Mouse (Mus musculus) common myeloid progenitor, adult 5-6 weeks (primary cell): ENCODE measurements at regions not wholly inside any gene's neighbourhood (a gene's known extent, or its start where the extent isn't known, plus 50 kb on each side); places are given as distances from the start of the nearest gene placed in this dataset.

ENCODE experiments used
- ATAC-seq: replicated peaks from 2 replicates; pipeline ENCODE4 v1.8.0; 2016; ENCODE audit warnings: low read depth, mild to moderate bottlenecking, moderate TSS enrichment, inconsistent platforms; ENCODE audit not compliant: poor library complexity, severe bottlenecking

DNA sequence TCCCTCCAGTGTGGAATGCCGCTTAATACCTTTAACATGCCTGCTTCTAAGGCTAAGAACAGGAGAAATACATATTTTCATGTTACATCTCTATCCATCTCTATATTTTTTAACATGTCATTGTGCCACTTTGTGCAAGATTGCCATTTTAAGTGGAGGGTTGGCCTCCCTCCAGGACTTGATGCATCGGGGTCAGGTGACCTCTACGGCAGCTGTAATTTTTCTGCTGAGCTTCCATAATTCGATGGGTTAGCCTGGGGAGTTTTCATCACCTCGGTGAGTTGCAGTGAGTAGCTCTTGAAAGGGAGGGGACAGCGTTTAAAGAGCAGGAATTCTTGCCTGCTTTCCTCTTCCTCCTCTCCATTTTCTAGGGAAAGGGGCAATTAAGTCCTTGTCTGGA is 203.6 kb downstream of the Rpl10-ps3 start:
- ATAC-seq, result no peak

DNA sequence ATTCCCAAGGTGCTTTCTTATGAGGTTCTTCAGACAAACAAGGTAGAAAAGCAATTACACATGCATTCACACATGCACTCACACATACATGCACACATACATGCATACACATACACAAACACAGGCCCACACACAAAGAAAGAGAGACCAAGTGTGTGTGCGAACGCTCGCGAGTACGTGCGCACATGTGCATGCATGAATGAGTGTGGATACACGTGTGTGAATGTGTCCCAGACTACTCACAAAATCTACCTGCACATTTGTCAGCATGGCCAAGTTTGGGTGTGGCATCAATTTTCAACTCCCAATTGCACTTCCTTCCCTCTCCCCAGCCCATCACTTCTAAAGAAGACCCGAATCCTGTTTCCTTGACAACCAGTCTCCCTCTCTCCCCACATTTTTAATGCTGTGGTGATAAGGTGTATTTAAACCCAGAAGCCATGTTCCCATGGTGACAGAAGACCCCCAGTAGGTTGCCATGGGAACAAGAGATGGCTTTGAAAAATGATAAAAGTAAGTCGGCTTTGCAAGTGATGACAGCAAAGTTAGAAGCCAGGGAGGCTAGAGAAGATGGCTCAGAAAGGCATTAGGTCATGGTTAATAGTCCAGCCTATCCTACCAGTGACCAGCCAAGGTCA is 206.3 kb downstream of the Rpl10-ps3 start:
- ATAC-seq, result no peak

DNA sequence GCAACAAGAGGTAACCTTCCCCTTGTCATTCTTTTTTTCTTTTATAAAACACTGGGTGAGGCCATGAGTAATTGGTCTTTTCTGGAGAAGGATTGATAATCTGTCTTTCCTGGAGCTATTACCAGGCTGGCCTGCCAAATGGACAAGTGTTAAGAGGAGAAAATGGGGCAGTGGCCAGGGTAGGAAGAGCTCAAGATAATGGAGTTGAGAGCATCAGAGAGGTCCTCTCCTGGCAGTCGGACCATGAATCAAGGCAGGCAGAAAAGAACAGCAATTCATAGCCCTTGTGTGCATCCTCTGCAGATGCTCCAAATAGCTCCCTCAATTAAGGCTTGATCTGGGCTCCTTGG is 208.2 kb downstream of the Rpl10-ps3 start:
- ATAC-seq, result no peak

DNA sequence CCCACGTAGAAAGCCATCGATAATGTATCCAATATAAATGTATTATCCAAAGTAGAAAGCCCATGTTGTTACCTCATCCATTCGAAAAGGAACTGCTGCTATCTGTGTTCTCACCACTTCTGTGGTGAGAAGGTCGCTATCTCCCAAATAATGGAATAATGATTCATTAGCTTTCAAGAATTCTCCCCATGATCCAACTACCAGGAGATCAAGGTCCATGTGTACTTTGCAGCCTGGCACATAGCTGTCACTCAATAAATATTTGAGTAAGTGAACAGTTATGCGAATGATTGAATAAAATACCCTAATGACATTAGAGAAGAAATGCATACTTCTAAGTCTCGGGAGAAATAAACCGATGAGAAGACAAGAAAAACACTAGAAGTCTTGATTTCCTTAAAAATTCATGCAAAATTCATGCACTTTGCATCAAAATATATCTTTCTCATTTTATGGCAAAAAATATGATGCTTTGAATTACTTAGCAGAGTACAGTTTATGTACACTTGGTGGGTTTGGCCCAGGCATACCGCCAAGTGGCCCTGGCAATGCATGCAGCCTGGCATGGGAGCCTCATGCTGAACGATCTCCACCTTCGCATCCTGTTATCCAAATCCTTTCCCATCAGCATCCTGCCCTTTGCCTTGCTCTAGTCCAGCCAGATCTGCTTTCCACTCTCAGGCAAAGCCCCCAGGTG is 208.7 kb downstream of the Rpl10-ps3 start:
- no peak for ATAC-seq

GRCm38 (mm10) chr9:50124241-50124640 is 220.5 kb downstream of the Rpl10-ps3 start:
- ATAC-seq, result no peak

DNA sequence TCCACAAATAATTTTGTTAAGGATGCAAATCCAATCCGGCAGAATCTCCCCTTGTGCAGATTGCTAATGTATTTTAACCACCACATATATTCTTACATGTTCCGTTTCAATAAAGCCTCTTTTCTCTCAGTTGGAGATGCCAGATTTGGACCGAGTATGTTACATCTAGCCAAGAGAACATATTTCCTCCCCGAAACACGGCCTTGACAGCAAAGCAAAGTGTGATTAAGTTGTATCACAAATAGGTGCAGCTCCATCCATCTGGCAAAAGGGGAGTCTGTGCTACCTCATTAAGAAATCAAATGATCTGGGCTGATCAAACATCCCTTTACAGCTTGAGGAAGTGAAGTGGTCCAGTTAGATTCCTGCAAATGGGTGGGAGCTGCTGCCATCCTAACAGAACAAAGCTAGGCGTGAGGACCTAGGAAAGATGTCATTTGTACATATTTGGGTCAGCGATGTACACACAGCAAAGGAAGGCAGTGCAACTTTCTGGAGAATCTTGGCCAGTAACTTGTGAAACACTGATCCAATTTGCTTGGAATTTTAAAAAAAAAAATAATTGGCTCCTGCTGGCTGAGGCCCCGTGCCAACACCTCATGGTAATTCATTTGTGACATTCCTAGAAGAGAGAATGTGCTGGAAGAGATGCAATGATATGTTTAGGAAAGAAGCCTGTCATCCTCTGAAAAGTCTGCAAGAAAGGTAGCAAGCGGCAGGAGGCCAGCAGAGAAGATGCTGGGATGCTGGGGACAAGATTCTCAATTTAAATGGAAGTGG is 223.8 kb downstream of the Rpl10-ps3 start:
- ATAC-seq, result no peak

- no peak for ATAC-seq
Measured at GRCm38 (mm10) chr9:50119412-50119811, 225.4 kb downstream of the Rpl10-ps3 start.

- ATAC-seq, result no peak
Measured at GRCm38 (mm10) chr9:50118578-50118977, 226.2 kb downstream of the Rpl10-ps3 start.

GRCm38 (mm10) chr9:50106551-50106950 is 238.2 kb downstream of the Rpl10-ps3 start:
- ATAC-seq, result no peak

- no peak for ATAC-seq
Measured at GRCm38 (mm10) chr9:50102766-50103165, 242.0 kb downstream of the Rpl10-ps3 start.

- ATAC-seq, result no peak
Measured at GRCm38 (mm10) chr9:50101061-50101460, 243.7 kb downstream of the Rpl10-ps3 start.

GRCm38 (mm10) chr9:50090968-50091367 is 253.8 kb downstream of the Rpl10-ps3 start:
- no peak for ATAC-seq

GRCm38 (mm10) chr9:50089916-50090315 is 254.9 kb downstream of the Rpl10-ps3 start:
- ATAC-seq, result no peak

DNA sequence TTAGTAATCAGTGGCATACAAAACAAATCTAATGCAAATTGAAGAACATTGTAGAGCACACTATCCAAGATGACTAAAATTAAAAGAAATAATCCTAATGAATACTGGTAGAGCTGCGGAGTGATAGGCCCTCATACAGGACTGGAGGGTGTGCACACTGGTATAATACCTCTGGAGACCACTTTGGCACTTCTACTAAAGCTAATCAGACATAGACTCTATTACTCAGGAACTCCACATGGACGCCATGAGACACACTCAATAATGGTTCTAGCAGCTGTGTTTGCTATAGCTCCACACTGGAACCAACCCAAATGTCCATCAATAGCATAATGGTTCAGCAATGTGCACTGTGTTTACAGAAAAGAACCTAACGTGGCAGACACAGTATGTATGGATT is 264.6 kb downstream of the Rpl10-ps3 start:
- ATAC-seq, result no peak

DNA sequence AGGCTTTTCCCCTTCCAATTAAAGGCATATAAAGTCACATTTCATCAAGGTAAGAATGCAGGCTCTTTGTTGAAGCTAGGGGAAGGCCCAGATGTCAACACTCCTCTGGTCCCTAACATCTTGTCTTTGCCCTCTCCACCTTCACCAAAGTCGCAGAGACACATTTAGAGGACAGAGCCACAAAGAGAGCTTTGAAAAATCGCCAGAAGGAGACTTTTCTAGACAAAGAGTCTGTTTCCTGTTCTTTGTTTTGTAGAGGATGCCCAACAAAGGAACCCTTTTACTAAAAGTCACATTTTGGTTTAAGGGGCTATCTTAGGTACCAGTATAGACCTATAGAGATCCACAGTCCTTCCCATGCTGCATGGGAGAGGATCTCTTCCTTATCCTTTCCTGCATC is 269.9 kb upstream of the Ncam1 start:
- ATAC-seq, result no peak

- ATAC-seq, result no peak
Measured at GRCm38 (mm10) chr9:50067729-50068225, 269.1 kb upstream of the Ncam1 start.

DNA sequence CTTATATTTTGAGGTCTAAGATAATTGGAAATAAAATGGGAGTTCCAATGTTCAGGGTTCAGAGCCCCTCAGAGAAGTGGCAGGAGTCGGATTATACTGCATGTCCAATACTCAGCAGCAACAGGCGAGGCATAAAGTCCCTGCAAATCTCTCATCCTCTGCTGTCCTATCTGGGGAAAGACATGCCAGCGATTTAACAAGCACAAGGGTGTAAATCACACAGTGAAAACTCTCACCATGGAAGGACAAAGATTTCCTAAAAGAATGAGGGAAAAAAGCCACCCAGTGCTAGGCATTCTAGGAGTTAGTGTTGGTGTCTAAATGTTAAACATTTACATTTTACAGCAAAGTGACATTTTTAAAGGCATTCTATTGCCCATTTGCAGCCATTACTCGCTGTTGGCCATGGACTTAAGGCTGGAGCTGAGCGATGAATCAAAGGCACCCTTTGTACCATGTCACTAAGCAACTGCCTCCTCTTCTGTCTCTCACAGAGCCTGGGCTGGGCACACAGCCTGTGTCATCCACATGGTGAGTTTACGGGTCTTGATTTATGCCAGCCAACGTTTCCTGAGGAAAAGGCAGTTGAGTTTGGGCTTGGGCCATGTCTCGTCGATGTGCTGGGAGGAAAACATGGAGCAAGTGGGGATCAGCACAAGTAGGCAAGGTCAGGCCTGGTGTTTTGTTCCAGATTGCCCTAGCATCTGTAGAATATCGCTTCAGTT is 265.9 kb upstream of the Ncam1 start:
- ATAC-seq, result no peak

DNA sequence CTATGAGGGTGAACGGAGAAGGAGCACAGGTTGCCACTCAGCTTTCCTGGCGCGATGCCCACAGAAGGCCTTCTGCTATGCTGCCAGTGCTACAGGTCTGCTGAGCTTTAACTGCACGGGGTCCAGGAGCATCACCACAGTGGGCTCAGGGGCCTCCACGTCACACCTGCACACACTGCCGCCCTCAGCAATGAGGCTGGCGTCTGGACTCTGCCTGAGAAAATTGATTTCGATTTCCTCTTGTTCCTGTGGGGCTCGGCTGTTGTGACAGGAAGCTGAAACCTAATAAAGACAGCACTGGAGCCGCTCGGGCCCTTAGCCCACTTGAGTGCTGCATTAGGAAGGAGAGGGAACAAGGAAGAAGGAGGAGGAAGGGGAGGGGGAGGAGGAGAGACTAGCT is 239.5 kb upstream of the Ncam1 start:
- no peak for ATAC-seq

DNA sequence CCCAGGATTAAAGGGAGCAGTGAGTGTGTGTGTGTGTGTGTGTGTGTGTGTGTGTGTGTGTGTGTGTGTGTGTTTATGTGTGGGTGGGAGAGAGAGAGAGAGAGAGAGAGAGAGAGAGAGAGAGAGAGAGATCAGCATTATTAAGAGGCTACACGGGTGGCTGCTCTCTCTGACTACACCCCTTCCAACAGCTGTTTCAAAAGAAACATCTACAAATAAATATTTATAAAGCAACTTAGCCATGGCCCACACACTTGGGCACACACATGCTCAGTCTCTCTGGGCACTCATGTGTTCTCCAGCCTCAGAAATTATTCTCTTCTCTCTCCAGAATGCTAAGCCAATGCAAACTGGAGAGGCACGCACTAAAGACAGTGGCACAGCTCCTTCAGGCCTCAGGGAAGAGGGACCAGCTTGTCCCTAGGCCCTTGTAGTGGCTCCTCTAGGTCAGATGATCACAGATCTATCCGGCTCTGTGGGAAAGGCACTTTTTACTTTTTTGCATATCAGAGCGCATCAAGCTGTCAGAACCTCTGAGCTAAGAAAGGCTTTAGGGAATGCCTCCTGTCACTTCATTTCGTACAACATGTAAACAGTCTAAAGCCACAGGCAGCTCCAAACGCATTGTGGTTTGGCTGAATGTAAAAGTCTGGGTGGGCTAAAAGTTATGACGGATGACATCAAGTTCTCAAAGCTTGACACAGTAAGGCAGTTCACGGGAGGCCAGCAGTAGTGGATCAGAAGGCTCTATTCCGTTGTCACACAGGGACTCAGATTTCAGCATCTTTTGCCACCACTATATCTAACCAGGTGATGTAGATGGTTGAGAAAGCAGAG is 233.8 kb upstream of the Ncam1 start:
- no peak for ATAC-seq

DNA sequence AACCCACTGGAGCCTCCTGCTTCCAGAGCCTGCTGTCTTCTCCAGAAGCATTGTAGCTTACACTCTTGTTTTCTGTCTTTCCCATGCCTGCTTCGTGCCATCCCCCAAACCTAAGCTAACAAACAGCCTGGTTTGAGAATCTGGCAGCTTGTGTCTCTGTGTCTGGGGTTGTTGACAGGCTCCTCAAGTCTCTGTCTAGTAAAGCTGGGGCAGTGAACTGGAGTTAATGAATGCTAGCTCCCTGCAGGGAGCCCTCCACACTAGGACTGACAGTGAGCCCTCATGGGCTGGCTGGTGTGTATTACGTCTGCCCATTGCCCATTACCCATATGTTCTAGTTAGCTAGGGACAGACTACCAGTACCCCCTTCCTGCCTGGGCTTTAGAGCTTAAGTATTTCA is 232.6 kb upstream of the Ncam1 start:
- ATAC-seq, result no peak
